Mouse (Mus musculus): ENCODE measurements at regions not wholly inside any gene's neighbourhood (a gene's known extent, or its start where the extent isn't known, plus 50 kb on each side); places are given as distances from the start of the nearest gene placed in this dataset.

DNA sequence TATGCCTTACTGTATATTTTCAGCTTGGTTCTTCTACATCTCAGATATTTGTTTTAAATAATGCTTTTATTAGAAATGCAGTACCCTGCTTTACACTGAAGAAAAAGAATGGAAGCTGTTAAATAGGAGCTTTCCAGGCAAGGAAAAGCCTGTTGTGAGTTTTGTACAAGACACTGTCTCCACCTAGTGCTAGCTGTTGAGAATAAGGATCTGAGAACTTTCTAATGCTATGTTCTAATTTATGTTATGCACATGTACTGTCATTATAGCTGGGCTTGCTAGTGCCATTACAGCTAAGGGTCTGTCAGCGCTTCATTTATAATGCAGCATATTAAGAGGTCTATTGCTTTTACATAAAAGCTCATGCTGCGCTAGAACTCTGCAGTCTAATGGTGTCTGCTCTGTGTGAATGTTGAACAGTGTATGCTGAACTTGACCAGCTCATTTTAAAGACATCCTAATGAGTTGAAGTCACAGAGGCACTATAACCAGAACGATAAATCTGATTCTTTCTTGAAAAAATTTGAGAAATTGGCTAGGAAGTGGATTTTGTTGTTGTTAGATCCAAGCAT is 315.4 kb upstream of the Dnajc24 start:
- no peak for DNase-seq

DNA sequence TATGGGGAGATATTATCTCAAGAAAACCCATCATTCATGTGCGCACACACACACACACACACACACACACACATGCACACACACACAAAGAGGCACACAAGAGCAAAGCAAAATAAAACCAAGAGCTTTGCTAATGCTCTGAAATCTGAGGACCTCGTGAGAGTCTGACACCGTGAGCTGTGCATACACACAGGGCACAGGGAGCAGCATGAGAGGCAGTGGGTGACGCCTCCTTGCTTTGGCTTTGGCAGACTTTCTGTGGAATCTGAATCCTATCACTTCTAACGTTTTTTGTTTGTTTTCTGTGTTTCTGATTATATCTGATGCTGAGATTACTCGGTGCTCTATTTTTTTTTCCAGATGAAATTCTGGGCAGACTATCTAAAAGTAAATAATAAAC is 343.4 kb upstream of the Dnajc24 start:
- no peak for DNase-seq

DNA sequence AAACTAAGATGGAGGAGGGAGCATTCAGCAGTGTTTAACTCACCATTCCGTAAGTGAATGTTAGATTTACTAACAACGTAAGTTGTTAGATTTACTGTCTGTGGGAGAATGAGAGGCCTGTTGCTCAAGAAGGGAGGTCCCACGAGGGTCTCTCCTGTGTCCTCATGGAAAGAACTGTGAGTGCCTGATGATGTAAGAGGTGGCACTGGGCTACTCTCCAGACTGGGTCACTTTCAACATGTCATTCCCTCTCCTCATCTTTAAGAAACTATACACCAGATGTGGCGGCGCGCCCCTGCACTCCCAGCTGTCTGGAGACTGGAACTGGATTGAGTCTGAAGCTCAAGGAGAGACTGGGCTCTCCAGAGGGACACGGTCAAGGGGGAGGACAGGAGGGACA is 343.9 kb upstream of the Dnajc24 start:
- no peak for DNase-seq

DNA sequence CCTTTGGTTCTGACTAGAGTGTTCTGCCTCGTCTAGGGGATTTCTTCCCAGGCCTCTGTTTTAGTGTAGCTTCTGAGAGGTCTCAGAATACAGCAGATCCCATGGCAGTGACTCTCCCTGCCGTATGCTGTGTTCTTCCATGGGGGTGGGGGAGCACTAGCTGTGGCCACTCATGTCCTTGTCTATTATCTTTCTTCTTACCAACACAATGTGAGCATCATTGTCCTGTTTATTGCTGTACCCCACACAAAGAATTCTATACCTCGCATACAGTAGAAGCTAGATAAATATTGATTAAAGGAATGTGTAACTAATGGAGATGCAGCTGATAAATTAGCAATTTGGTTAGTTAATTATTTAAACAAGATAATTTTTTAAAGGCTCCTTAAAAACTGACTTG is 337.5 kb upstream of the Mpped2 start:
- DNase-seq, result no peak

DNA sequence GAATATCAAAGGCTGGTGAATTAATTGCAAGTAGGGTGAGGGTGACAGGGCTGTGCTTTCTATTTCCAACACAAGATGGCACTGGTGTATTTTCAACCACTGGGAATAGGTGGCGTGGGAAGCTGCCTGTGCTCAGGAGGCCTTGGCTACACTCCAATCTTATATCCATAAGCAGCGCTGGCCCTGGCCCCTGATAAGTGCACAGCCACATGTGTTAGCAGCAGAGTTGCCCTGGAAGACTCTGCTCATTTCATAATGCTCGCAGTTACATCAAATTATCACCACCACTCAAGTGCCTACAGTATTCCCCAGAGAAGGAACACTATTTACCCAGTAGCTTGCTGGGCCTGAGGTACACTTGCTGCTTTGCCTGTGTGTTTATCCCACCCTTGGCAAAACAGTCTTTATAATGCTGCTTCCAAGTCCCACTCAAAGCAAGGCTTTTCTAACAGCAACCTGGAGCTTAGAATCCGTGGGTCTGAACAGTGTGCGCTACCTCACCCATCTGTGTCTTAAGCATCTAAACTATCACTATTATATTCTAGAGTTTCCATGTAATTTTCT is 337.0 kb upstream of the Mpped2 start:
- DNase-seq, result peak; percentile 70

DNA sequence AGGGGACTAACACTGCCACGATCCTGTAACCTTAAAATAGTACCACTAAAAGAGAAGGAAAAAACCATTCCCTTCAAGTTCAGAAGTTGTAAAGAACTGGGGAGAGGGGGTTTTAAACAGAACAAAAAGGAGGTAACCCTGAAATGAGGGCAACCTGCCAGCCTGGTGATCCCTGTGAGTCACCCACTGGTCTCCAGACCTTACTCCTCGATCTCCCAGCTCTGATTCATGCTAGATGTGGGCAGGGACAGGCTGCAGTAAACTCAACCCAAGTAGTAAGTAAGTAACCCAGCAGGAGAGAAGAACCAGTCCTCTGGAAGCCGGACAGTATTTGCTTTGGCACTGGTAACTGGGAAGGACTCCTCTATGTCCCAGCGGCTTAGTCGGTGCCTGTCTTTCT is 324.4 kb upstream of the Mpped2 start:
- DNase-seq, result peak; percentile 1

DNA sequence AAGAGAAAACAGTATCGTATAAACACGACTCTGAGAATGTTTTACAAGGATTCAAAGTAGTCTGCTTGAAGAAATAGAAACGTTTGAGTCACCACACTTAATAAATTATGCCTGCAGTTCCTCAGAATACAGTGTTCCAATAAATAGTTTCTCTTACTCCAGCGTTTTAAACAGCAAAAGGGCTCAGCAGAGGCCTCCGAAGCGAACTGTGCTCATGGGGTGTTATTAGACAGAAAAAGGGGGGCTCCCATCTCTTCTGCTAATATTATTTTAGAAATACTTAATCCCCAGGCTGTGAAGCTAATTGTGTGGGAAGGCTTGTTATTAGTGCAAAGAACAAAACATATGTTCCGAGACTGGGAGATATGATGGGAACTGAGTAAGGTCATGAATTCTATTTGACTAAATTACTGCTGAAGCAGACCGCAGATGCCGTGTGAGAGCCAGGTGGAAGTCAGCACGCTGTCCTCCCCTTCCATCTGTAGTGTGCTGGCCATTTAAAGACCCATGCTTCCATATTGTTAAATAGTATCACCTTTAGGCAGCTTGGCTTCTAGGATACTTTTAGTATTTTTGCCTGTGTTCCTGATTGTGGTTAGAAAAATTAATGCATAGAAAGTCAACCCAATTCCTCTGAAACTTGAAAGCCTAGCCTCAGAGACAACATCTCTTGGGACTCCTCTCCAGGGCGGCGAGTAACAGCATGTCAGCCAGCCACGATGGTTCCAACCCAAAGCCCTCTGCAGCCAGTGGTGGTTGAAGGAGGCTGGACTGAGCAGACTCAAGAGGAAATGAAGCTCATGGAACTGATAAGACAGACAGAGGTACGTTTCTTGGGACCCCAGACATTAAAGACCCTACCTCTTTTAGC is 309.4 kb upstream of the Mpped2 start:
- no peak for DNase-seq

DNA sequence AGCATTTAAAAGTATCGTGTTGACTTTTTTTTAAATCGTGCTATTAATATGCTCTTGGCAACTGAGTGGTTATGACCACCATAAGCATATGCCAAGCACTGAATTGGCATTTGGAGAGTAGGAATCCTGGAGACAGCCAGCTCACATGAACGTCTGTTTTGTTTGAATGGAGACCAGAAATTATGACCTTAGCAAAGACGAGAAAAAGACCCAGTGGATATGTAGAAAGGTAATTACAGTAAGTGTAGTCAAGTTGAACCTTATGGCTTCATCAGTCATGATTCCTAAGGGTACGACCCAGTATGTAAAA is 308.8 kb upstream of the Mpped2 start:
- DNase-seq, result no peak

DNA sequence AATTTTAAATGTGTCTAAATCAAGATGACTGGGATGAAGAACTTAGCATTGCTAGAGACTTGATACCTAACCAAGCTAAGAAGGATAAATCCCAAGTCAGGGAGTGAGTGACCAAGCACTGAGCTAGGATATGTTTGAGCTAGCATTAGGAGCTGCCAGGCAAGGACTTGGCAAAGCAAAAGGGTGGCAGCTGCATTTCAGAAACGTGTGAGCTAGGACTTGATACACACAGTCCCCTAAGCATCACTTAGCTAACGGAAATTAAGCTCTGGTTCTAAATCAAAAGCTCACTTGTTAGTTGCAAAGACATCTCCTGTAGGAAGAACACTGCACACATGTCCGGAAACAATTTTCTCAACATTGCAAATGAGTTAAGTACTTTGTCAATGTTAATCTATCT is 308.2 kb upstream of the Mpped2 start:
- DNase-seq, result no peak

DNA sequence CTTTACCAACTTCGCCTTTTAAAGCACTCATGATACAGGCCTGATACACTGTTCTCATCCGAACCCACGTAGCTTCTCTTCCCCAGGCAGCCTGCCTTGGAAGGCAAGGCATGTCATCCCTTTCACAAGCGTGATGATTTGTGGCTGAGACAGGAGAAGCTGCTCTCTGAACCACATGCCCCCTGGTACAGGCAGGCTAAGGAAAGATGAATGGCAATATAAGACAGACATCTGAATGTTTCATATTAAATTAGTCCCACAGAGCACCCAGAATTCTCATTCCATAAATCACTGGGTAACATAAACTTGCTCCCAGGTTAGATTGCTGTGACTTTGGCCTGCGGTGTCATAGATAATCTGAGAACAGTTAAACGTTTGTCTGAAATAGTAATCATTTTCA is 280.9 kb upstream of the Mpped2 start:
- DNase-seq, result no peak

DNA sequence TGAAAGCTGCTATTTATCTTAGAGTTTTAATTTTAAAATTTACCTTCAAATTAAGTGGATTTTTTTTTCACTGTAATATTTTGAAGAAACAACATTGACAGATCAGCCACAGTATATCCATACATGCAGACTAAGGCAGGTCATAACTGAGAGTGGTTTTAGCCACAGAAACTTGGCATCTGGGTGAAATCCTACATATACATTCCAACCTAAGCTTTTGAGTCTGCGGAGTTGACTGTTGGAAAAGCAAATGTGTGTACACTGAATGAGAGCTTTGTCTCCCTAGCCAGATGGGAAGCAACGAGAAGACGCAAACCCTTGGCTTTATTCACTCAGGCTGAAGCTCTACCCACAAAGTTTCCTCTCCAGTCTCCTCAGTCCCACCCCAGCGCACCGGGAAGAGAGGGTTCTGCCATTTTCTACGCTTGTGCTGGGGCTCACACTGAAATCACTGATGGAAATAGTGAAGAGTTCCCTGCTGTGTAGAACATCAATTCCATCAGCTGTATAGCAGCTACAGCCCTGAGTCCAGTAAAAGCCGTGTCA is 277.5 kb upstream of the Mpped2 start:
- no peak for DNase-seq

DNA sequence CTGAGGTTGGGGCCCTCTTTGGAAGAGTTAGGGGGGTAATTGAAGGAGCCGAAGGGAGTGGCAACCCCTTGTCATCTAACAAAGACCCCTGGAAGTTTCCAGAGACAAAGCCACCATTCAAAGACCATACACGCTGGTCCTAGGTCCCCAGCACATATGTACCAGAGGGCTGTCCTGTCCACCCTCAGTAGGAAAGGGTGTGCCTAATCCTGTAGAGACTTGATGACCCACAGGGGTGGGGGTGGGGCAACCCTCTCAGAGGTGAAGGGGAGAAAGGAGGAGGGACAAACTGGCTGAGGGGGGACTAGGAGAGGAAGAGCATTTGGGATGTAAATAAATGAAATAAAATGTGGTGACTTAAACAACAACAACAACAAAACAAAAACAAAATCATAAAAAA is 274.9 kb upstream of the Mpped2 start:
- DNase-seq, result no peak

DNA sequence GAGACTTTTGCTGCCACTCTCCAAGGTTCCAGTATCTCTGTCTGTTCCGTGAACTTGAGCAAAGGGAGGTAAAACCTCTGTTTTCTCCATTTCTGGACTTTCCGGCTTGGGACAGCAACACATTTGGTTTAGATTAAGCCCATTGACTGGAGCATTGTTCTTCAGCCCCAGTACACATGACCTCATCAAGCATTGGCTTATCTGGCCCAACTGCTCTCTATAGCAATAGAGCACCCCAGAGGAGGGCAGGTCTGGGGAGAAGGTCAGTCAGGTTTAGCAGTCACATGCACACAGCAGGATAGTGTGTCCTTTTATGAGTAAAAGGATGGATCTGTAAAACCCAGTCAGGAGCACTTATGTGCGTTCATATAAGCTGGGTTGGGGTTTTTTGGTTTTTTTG is 268.1 kb upstream of the Mpped2 start:
- no peak for DNase-seq

DNA sequence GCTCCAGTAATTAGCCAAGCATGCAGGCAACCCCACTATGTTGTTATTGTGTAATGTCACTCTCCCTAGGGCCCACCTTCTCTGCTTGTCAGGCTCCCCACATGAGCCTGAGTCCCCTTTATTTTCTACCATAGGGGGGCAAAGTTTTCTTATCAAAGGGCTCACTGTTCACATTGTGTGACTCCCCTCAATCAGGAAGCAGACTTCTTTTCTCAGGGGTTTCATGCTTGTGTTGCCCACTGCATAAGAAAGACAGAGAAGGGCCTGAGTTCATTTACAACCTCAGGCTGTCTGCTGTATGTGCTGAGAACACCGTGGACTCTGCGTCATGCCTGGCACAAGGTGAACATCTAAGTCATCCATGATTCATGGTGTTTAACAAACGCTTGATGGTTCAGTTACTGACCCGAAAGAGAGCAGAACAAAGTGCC is 267.6 kb upstream of the Mpped2 start:
- no peak for DNase-seq

DNA sequence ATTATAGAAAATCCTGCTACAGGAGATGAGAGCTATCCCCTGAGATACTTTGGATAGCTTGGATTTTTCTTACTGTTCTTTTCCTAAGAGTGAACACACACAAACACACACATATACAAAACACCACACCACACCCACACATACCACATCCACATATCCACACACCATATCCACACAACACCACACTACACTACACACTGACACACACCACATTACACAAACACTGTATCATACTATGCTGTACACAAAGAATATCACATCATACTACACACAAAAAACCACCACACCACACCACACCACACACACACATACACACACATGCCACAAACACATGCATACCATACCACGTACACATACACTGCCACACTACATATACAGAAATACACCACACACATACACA is 267.1 kb upstream of the Mpped2 start:
- DNase-seq, result no peak

DNA sequence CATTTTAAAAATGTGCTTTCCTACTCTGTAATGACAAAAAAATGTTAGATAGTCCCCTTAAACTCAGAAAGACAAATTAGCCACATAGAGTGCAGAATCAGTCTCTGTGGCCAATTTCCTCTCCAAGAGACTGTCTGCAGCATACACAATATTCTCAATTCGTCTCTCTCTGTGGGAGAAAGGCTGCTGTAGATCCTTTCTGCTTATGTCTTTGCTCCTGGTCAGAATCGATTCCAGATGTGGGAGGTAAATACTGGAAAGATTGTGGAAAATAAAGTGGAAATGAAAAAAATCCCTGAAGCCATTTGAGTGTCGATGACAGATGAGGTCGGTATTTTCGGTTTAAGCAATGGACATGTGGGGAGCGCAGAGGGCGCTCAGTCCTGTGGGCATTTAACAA is 265.8 kb upstream of the Mpped2 start:
- DNase-seq, result no peak

DNA sequence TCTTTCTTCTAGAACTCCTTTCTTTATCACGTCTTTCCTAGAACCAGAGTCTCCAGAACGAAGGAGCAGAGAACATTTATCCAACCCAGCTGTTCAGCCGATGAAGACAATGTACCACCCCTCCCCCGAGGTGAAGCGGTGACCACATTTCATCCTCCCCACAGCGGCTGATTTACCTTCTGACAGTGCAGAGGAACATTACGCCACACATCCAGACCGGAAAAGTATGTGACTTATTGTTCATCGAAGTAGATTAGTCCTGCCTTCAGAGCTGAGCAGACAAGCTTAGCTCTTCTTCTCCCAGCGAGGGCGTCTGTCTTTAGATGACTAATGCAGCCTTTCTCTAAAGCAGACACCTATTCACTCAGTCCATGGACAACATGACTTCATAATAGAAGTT is 264.2 kb upstream of the Mpped2 start:
- no peak for DNase-seq

DNA sequence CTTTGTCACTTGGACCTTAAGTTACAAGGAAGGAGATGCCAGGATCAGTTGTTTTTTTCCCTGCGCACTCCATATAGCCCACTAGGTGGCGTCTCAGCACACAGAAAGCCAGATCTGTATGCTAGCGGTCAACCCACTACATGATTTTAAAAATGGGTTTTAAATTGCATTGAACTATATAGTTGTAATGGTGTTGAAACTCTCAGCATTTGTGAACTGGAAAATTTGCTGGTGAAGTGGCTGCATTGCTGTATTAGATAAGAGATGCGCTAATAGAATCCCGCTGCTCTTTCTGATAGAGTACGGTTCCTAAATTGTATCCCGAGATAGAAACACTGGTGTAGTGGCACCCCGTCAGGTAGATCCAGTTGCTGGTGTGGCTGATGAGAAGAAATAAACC is 261.9 kb upstream of the Mpped2 start:
- DNase-seq, result peak; percentile 77

DNA sequence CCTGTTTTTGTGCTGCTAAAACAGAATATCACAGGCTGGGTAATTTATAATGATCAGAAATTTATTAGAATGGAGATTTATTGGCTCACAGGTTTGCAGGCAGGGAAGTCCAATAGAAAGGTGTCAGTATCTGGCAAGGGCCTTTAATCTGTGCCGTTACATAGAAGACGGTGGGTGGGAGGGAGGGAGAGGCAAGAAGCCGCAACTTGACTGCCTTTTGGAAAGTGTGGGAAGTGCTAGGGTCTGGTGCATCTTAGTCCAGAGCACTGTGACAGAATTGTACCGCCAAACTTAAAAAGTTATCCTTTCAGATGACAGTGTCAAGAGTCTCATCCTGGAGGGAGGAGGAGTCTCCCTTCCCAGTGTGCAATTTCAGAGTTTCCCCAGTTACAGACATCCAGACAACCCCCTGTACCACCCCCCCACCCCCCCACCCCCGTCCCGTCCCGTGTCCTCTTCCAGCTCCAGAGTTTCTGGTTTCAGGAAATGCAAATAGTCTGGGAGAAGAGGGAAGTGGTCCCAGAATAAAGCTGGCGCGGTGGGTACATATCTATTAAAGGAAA is 261.4 kb upstream of the Mpped2 start:
- no peak for DNase-seq

DNA sequence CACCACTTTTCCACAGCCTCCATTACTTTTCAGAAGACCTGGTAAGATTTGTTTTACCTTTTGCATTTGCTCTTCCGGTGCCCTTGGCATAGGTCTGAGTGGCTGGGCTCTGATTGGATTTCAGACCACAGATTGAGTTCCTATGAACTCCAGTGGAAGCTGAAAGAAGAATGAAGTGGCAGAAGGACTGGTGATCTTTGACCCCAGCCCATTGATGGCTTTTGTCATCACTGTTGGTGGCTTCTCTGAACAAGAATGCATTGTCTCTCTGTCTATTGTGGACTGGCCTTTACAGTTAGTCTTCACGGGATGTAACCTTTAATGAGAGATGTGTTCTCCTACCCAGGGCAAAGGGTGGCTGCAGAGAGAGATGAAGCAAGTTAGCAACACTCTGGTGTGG is 256.9 kb upstream of the Mpped2 start:
- no peak for DNase-seq

DNA sequence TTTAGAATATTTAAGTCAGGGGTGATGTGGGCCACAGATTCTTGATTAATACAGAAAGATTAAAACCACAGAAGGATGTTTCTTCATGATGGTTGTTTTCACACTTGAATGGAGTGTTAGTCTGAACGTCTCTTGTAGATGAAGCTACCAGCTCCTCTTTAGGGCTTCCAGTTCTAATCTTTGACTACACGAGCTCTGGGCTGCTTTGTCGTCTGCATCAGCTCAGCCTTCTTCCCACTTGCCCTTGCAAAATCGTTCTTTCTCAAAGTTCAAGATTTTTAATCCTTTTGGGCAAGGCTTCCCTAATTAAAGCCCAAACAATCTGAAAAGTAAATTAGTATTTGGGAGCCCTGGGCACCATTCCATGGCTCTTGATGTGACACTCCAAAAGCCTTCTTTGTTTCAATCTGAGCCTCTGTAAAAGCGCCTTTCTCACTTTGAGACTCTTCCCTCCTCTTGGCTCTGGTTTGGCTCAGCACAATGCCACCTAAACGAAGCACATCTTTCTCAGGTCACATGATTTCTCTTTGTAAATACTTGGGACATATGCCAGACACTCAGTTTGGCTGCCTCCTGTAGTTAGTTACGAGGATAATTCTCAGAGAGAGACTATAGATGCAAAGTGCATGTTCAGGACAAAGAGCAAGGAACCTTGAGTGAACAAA is 238.6 kb upstream of the Mpped2 start:
- no peak for DNase-seq

DNA sequence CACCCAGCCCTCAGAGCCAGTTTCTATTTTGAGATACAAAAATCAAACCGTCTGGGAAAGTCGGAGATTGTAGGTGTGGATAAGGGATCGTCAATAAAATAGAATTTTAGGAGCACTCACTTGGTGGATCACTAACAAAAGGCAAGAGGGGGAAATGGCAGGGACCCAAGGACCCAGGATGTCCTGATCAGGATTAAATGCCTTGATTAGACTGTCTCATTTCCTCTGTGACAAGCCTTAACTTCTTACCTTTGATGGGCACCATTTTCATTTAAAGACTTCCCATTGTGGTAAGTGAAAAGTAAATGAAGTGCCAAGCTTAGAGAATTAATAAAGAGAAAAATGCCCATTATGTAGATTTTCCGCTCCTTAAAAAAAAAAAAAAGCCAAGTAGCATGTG is 238.0 kb upstream of the Mpped2 start:
- DNase-seq, result no peak

DNA sequence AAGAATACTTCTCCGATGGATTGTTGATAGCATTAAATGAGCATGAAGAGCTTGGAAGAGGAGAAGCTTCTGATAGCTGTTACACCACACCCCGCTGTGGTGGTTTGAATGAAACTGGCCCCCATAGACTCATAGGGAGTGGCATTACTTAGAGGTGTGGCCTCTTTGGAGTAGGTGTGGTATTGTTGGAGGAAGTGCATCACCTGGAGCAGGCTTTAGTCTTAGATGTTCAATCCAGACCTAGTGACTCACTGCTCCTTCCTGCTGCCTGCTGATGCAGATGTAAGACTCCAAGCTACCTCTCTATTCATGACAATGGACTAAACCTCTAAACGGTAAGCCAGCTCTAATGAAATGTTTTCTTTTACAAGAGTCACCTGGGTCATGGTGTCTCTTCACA is 237.1 kb upstream of the Mpped2 start:
- DNase-seq, result no peak

DNA sequence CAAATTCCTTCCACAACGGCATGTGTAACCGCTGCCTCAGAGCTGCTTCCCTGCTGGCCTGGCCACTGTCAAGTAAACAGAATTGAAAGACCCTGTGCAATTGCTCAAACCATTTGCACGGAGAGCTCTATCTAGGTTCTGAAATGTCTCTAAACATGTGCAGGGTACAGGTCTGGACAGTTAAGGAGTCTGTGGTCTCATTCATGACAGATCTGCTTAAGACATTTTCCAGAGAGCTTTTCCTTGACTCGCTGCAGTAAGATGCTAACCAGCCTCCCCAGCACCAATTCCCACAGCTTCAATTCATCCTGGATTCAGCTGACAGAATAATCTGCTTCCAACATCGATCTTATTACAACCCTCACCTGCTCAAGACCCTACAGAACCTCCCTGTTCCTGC is 235.1 kb upstream of the Mpped2 start:
- no peak for DNase-seq
